Mouse (Mus musculus) MEL (cell line): ENCODE results near the gene Pgam5.

Source experiments
- CHD2 ChIP-seq: IDR thresholded peaks from 2 replicates; pipeline ENCODE4 v1.6.1; 2011; ENCODE audit warnings: low read length, improper control_type of control experiment
- GATA1 ChIP-seq: IDR thresholded peaks from 2 replicates; pipeline ENCODE4 v1.6.1; 2011; ENCODE audit warnings: low read depth, low read length, improper control_type of control experiment
- USF2 ChIP-seq, 2 experiments: IDR thresholded peaks; 2 replicates each; pipeline ENCODE4 v1.6.1; 2011 to 2012; ENCODE audit warnings: improper control_type of control experiment in 2 of 2, low read length in 2 of 2, borderline replicate concordance in 1 of 2, inconsistent platforms in 1 of 2, low read depth in 1 of 2, mild to moderate bottlenecking in 1 of 2; ENCODE audit not compliant: insufficient read depth in 1 of 2
- ZC3H11A ChIP-seq: IDR thresholded peaks from 2 replicates; pipeline ENCODE4 v1.6.1; 2012; ENCODE audit warnings: low read depth, mild to moderate bottlenecking, inconsistent platforms, low read length, improper control_type of control experiment

GRCm38 (mm10) chr5:110227336-110227883 is 42.3 kb downstream of the Pgam5 start:
- TF ChIP-seq USF2 (IDR thresholded peaks at IDR 0.05; ENCODE audit: borderline replicate concordance in 1 of 2, insufficient read depth in 1 of 2, low read depth in 1 of 2, low read length in 2 of 2), result no peak
- no peak for TF ChIP-seq GATA1
- TF ChIP-seq CHD2, result no peak
- TF ChIP-seq ZC3H11A, result no peak
